Mouse (Mus musculus) sigmoid colon, adult 10 weeks (tissue): ENCODE measurements around the gene Olfr1118. TPM values are rescaled to one million over a fixed set of nuclear protein-coding genes. Genes with fewer than 3 reads are reported as not detected.

Experiments used
- polyA plus RNA-seq: library from polyadenylated mRNA; stranded (reverse); fragments of 350-450 nt; fragmentation: Illumina TruSeq; extraction: RNeasy Lipid Tissue Mini Kit (QIAGEN cat#74804); gene quantifications from one replicate; pipeline ENCODE4 v1.2.3, GENCODE M21; 2014; ENCODE audit warnings: low read depth, low replicate concordance

Gene Olfr1118
- not detected for polyA plus RNA-seq

GRCm38 (mm10) chr2:87307281-87307680, at the start of gene Olfr1118:
Olfr1118 (plus strand) TSS chr2:87307581.

GRCm38 (mm10) chr2:87267234-87267633, 40.1 kb upstream of the Olfr1118 start, which contains the start of gene Olfr1116:
Olfr1116 (plus strand) TSS chr2:87267534.

GRCm38 (mm10) chr2:87354515-87354914, 47.1 kb downstream of the Olfr1118 start, which contains the start of gene Olfr1120:
Olfr1120 (plus strand) TSS chr2:87354815.

Other genes with a start within 250 kb of the Olfr1118 start
- gene Olfr1107, start 231.8 kb upstream of the Olfr1118 start, polyA plus RNA-seq: not detected
- gene Olfr1109, start 211.6 kb upstream of the Olfr1118 start, polyA plus RNA-seq: not detected
- gene Olfr259, start 193.0 kb upstream of the Olfr1118 start, polyA plus RNA-seq: not detected
- not detected for gene Olfr1110, start 167.3 kb upstream of the Olfr1118 start, polyA plus RNA-seq
- not detected for gene Olfr1111, start 155.0 kb upstream of the Olfr1118 start, polyA plus RNA-seq
- not detected for gene Olfr1112, start 119.8 kb upstream of the Olfr1118 start, polyA plus RNA-seq
- gene Olfr1113, start 98.6 kb upstream of the Olfr1118 start, polyA plus RNA-seq: not detected
- not detected for gene Olfr1115, start 59.6 kb upstream of the Olfr1118 start, polyA plus RNA-seq
- gene Olfr1116, start 40.0 kb upstream of the Olfr1118 start, polyA plus RNA-seq: not detected
- gene Olfr1120, start 47.2 kb downstream of the Olfr1118 start, polyA plus RNA-seq: not detected
- not detected for gene Olfr1121, start 62.3 kb downstream of the Olfr1118 start, polyA plus RNA-seq
- not detected for gene Olfr1122, start 78.3 kb downstream of the Olfr1118 start, polyA plus RNA-seq
- not detected for gene Olfr1123, start 109.1 kb downstream of the Olfr1118 start, polyA plus RNA-seq
- gene Olfr1124, start 122.7 kb downstream of the Olfr1118 start, polyA plus RNA-seq: not detected
- not detected for gene Olfr1126, start 146.4 kb downstream of the Olfr1118 start, polyA plus RNA-seq
- gene Pramel7, start 189.5 kb downstream of the Olfr1118 start, polyA plus RNA-seq: not detected
- not detected for gene Pramel6, start 199.0 kb downstream of the Olfr1118 start, polyA plus RNA-seq
- not detected for gene Olfr153, start 224.2 kb downstream of the Olfr1118 start, polyA plus RNA-seq
- not detected for gene Olfr1128, start 238.0 kb downstream of the Olfr1118 start, polyA plus RNA-seq